11 mouse cellular contexts compared by ENCODE assay signal in the genomic region with DNA sequence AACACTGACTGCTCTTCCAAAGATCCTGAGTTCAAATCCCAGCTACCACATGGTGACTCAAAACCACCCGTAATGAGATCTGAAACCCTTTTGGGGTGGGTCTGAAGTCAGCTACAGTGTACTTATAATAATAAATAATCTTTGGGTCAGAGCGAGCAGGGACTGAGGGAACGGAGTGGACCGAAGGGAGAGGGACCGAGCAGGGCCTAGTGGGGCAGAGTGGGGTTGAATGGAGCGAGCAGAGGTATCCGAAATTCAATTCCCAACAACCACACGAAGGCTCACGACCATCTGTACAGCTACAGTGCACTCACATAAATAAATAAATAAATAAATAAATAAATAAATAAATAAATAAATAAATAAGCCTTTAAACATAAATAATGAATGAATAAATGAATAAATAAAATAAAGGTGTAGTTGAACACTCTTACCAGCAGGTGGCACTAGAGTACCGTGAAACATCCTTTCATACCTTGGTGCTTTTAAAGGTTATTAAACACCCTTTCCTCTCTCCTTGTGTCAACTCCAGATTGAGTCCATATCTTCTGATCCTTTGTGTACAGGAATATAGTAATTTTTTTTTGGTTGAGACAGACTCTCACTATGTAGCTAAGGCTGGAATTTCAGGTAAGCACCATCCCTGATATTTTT. TPM values are rescaled to one million over a fixed set of nuclear protein-coding genes. Genes with fewer than 3 reads are reported as not detected.
DNase-seq lines count a peak whose midpoint lies in the region; ATAC-seq lines count a peak whose summit lies in the region.
"Had no signal": no experiment of that assay in that cellular context is flagged by ENCODE, and none has a peak within 500 bp of the region (broad histone marks: within the 10 kb centered on the region; RNA-seq: fewer than 3 reads in every experiment).

No protein-coding gene starts in this region.

- H3K9ac ChIP-seq in hindbrain, embryonic 13.5 days = no peak overlapping the region
- H3K9ac ChIP-seq in midbrain, embryonic 14.5 days (replicated peaks; ENCODE audit: low read length) = no peak overlapping the region
- H3K9ac ChIP-seq: liver, embryonic 13.5 days; stomach, embryonic 15.5 days had no signal

- no peak for DNase-seq in hindbrain, embryonic 10.5 days (ENCODE audit: low spot score)
- DNase-seq in A20 (ENCODE audit: low read depth, low spot score) = peak; percentile 67
- peak; percentile 55 for DNase-seq in R1 (ENCODE audit: low read depth, low spot score)
- DNase-seq in fibroblast of lung, adult 2 months (ENCODE audit: low read depth) = peak; percentile 49
- DNase-seq in midbrain, embryonic 14.5 days = peak; percentile 93
- DNase-seq in spleen, postnatal 10 days (ENCODE audit: low spot score in 2 of 2) = no peak
- DNase-seq: liver, embryonic 13.5 days had no signal

- H3K36me3 ChIP-seq in hindbrain, embryonic 13.5 days = peaks cover 10% of the 10 kb centered on the region
- peaks cover 6% of the 10 kb centered on the region for H3K36me3 ChIP-seq in hindbrain, embryonic 10.5 days
- peaks cover 8% of the 10 kb centered on the region for H3K36me3 ChIP-seq in midbrain, embryonic 14.5 days (ENCODE audit: control insufficient read depth, insufficient read depth, low read length)
- H3K36me3 ChIP-seq: liver, embryonic 13.5 days; stomach, embryonic 15.5 days had no signal

- ATAC-seq in hindbrain, embryonic 13.5 days (ENCODE audit: low FRiP score) = no peak
- no peak for ATAC-seq in midbrain, embryonic 14.5 days (ENCODE audit: low FRiP score, low TSS enrichment)
- ATAC-seq in megakaryocyte, adult 5-6 weeks (ENCODE audit: poor library complexity, severe bottlenecking) = no peak

- H3K4me2 ChIP-seq in hindbrain, embryonic 13.5 days = no peak overlapping the region
- H3K4me2 ChIP-seq in midbrain, embryonic 14.5 days (ENCODE audit: low read length) = no peak overlapping the region
- H3K4me2 ChIP-seq: liver, embryonic 13.5 days; stomach, embryonic 15.5 days had no signal

- peaks cover 9% of the 10 kb centered on the region for H3K4me1 ChIP-seq in hindbrain, embryonic 13.5 days (replicated peaks)
- peaks cover 16% of the 10 kb centered on the region for H3K4me1 ChIP-seq in hindbrain, embryonic 10.5 days (replicated peaks)
- peaks cover 6% of the 10 kb centered on the region; the same call in 1 of the 2 replicates for H3K4me1 ChIP-seq in midbrain, embryonic 14.5 days (ENCODE audit: control insufficient read depth, insufficient read depth, low read length)

- no peaks in the 10 kb centered on the region for H3K27me3 ChIP-seq in hindbrain, embryonic 13.5 days
- no peaks in the 10 kb centered on the region for H3K27me3 ChIP-seq in hindbrain, embryonic 10.5 days (ENCODE audit: insufficient read depth, poor library complexity, severe bottlenecking)
- no peaks in the 10 kb centered on the region for H3K27me3 ChIP-seq in midbrain, embryonic 14.5 days (ENCODE audit: control insufficient read depth, insufficient read depth, low read length)
- H3K27me3 ChIP-seq: liver, embryonic 13.5 days; stomach, embryonic 15.5 days had no signal

- no peak overlapping the region for H3K4me3 ChIP-seq in hindbrain, embryonic 13.5 days
- H3K4me3 ChIP-seq in hindbrain, embryonic 10.5 days = no peak overlapping the region
- no peak overlapping the region for H3K4me3 ChIP-seq in midbrain, embryonic 14.5 days (replicated peaks; ENCODE audit: low read depth, low read length)
- H3K4me3 ChIP-seq: liver, embryonic 13.5 days; stomach, embryonic 15.5 days had no signal

- 52% methylated on average over 10 of the region's 10 CpGs for WGBS in hindbrain, embryonic 13.5 days
- WGBS in hindbrain, embryonic 10.5 days = 51% methylated on average over 10 of the region's 10 CpGs
- 57% methylated on average over 10 of the region's 10 CpGs for WGBS in midbrain, embryonic 14.5 days

- H3K9me3 ChIP-seq in hindbrain, embryonic 13.5 days = no peaks in the 10 kb centered on the region
- no peaks in the 10 kb centered on the region for H3K9me3 ChIP-seq in hindbrain, embryonic 10.5 days
- no peaks in the 10 kb centered on the region for H3K9me3 ChIP-seq in midbrain, embryonic 14.5 days (ENCODE audit: control insufficient read depth, low read length)
- H3K9me3 ChIP-seq: liver, embryonic 13.5 days; stomach, embryonic 15.5 days had no signal

- peak overlapping the region; percentile 62 for H3K27ac ChIP-seq in hindbrain, embryonic 13.5 days
- no peak overlapping the region for H3K27ac ChIP-seq in hindbrain, embryonic 10.5 days
- peak overlapping the region; percentile 37 for H3K27ac ChIP-seq in midbrain, embryonic 14.5 days (replicated peaks; ENCODE audit: low read depth, low read length)
- H3K27ac ChIP-seq: liver, embryonic 13.5 days; stomach, embryonic 15.5 days had no signal

RNA-seq across cellular contexts. Expression of gene Zfp78, which starts 4.0 kb away (rescaled TPM):
- 3.6 and 4.2 TPM in 2 replicates for polyA plus RNA-seq in hindbrain, embryonic 13.5 days (2015; fragmentation: Nextera tagmentation; extraction: Ambion mirVana)
- polyA plus RNA-seq in hindbrain, embryonic 10.5 days (2016; fragmentation: Nextera tagmentation; extraction: Ambion mirVana) = 2.3 and 2.5 TPM in 2 replicates
- 6.1 and 6.4 TPM in 2 replicates for polyA plus RNA-seq in midbrain, embryonic 14.5 days (2014; fragmentation: Nextera tagmentation; extraction: Ambion mirVana)
- total RNA-seq in megakaryocyte, adult 5-6 weeks (2015) = 2.9 and 4.3 TPM in 2 replicates
- total RNA-seq in megakaryocyte, adult 5-6 weeks (2017) = 2.0 and 5.1 TPM in 2 replicates

RNA-seq across cellular contexts. Expression of gene Gm3854, which starts 15.5 kb away (rescaled TPM):
- polyA plus RNA-seq in hindbrain, embryonic 13.5 days (2015; fragmentation: Nextera tagmentation; extraction: Ambion mirVana) = 6.7 and 9.0 TPM in 2 replicates
- 3.4 and 3.5 TPM in 2 replicates for polyA plus RNA-seq in hindbrain, embryonic 10.5 days (2016; fragmentation: Nextera tagmentation; extraction: Ambion mirVana)
- 5.5 and 5.7 TPM in 2 replicates for polyA plus RNA-seq in midbrain, embryonic 14.5 days (2014; fragmentation: Nextera tagmentation; extraction: Ambion mirVana)
- total RNA-seq in megakaryocyte, adult 5-6 weeks (2015) = 0.13 and 0.21 TPM in 2 replicates
- not detected in 2 replicates for total RNA-seq in megakaryocyte, adult 5-6 weeks (2017)

RNA-seq across cellular contexts. Expression of gene Zfp28, which starts 24.0 kb away (rescaled TPM):
- 16.2 and 17.0 TPM in 2 replicates for polyA plus RNA-seq in hindbrain, embryonic 13.5 days (2015; fragmentation: Nextera tagmentation; extraction: Ambion mirVana)
- 12.0 and 13.0 TPM in 2 replicates for polyA plus RNA-seq in hindbrain, embryonic 10.5 days (2016; fragmentation: Nextera tagmentation; extraction: Ambion mirVana)
- polyA plus RNA-seq in midbrain, embryonic 14.5 days (2014; fragmentation: Nextera tagmentation; extraction: Ambion mirVana) = 14.6 and 17.7 TPM in 2 replicates
- 1.5 and 2.5 TPM in 2 replicates for total RNA-seq in megakaryocyte, adult 5-6 weeks (2015)
- total RNA-seq in megakaryocyte, adult 5-6 weeks (2017) = 0.73 and 0.81 TPM in 2 replicates

RNA-seq across cellular contexts. Expression of gene Zfp583, which starts 28.0 kb away (rescaled TPM):
- polyA plus RNA-seq in hindbrain, embryonic 13.5 days (2015; fragmentation: Nextera tagmentation; extraction: Ambion mirVana) = 13.0 and 15.7 TPM in 2 replicates
- 6.8 and 7.2 TPM in 2 replicates for polyA plus RNA-seq in hindbrain, embryonic 10.5 days (2016; fragmentation: Nextera tagmentation; extraction: Ambion mirVana)
- 12.7 and 13.4 TPM in 2 replicates for polyA plus RNA-seq in midbrain, embryonic 14.5 days (2014; fragmentation: Nextera tagmentation; extraction: Ambion mirVana)
- 0.96 and 1.3 TPM in 2 replicates for total RNA-seq in megakaryocyte, adult 5-6 weeks (2015)
- total RNA-seq in megakaryocyte, adult 5-6 weeks (2017) = 0.88 and 1.8 TPM in 2 replicates

RNA-seq across cellular contexts. Expression of gene Smim17, which starts 39.5 kb away (rescaled TPM):
- polyA plus RNA-seq in hindbrain, embryonic 13.5 days (2015; fragmentation: Nextera tagmentation; extraction: Ambion mirVana) = 3.7 and 4.2 TPM in 2 replicates
- polyA plus RNA-seq in hindbrain, embryonic 10.5 days (2016; fragmentation: Nextera tagmentation; extraction: Ambion mirVana) = 0.29 and 1.2 TPM in 2 replicates
- 3.4 and 6.9 TPM in 2 replicates for polyA plus RNA-seq in midbrain, embryonic 14.5 days (2014; fragmentation: Nextera tagmentation; extraction: Ambion mirVana)
- not detected in 2 replicates for total RNA-seq in megakaryocyte, adult 5-6 weeks (2015)
- not detected in 2 replicates for total RNA-seq in megakaryocyte, adult 5-6 weeks (2017)
- total RNA-seq: common myeloid progenitor, adult 5-6 weeks had no signal
- polyA plus RNA-seq: liver, embryonic 13.5 days had no signal

Comparison
In these comparisons a context has a peak if more than half of its experiments do, and no peak if none do; other contexts are left out.
1. DNase-seq: peak in A20 (single experiment), R1 (single experiment), fibroblast of lung, adult 2 months (single experiment) and midbrain, embryonic 14.5 days (single experiment); none in hindbrain, embryonic 10.5 days (single experiment) and spleen, postnatal 10 days (0 of 2).